Mouse (Mus musculus): ENCODE measurements at regions not wholly inside any gene's neighbourhood (a gene's known extent, or its start where the extent isn't known, plus 50 kb on each side); places are given as distances from the start of the nearest gene placed in this dataset.

DNA sequence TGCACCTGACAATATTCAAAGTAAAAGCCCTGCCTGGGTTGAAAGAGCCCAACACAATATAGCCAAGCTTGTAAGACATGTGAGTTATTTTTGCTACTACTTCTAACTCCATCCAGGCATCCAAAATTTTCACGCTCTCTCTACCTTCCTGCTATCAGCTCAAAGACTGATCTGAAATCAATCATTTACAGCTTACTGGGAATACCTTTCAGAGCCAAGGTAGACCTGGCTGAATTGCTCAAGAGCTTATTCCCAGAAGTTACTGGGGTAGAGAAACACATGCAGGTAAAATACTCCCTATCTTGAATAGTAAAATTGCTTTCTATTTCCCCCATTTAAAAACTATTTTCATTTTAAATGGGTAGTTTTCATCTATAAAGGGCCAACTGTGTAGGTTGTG is 840.2 kb downstream of the Diaph3 start:
- TF ChIP-seq POLR2A (IDR thresholded peaks at IDR 0.05; ENCODE audit: control insufficient read depth in 1 of 2, insufficient read depth in 1 of 2, low read depth in 1 of 2, low read length in 2 of 2, poor library complexity in 1 of 2) (no peak), CTCF (IDR thresholded peaks at IDR 0.05 in 2 of 3, conservative IDR thresholded peaks at IDR 0.05 in 1 of 3; ENCODE audit: control insufficient read depth in 1 of 3, insufficient read depth in 1 of 3, low read depth in 2 of 3, low read length in 3 of 3, poor library complexity in 1 of 3, severe bottlenecking in 1 of 3) (no peak), ZKSCAN1 (IDR thresholded peaks at IDR 0.05; ENCODE audit: low read depth, low read length) (no peak), ELF1 (IDR thresholded peaks at IDR 0.05; ENCODE audit: low read depth, low read length) (no peak), POLR2AphosphoS2 (IDR thresholded peaks at IDR 0.05; ENCODE audit: low read length) (no peak), MAFK (IDR thresholded peaks at IDR 0.05; ENCODE audit: borderline replicate concordance, low read depth, low read length) (no peak), EP300 (IDR thresholded peaks at IDR 0.05; ENCODE audit: low read depth in 1 of 2, low read length in 2 of 2) (no peak), ZNF384 (IDR thresholded peaks at IDR 0.05; ENCODE audit: low read depth, low read length) (no peak)

Measured in MEL (cell line).